Mouse (Mus musculus): ENCODE measurements around the gene Fam160b1. TPM values are rescaled to one million over a fixed set of nuclear protein-coding genes. Genes with fewer than 3 reads are reported as not detected.

Fam160b1 gene
- polyA plus RNA-seq, 1 experiment from 2014 or later = 14.1 TPM

GRCm38 (mm10) chr19:57437042-57437441 lies 76.6 kb downstream of the Fam160b1 start:
- Histone ChIP-seq H3K4me2 (no peak overlapping the region), H3K36me3 (ENCODE audit: control insufficient read depth, insufficient read depth, low read length) (no peaks in the 10 kb centered on the region), H3K4me3 (ENCODE audit: low read depth, low read length) (no peak overlapping the region), H3K9ac (ENCODE audit: low read length) (no peak overlapping the region), H3K27me3 (ENCODE audit: control insufficient read depth, insufficient read depth, low read length) (no peaks in the 10 kb centered on the region), H3K4me1 (ENCODE audit: control insufficient read depth, insufficient read depth, low read length) (no peaks in the 10 kb centered on the region), H3K27ac (ENCODE audit: low read depth, low read length) (no peak overlapping the region), H3K9me3 (ENCODE audit: control insufficient read depth, low read length) (no peaks in the 10 kb centered on the region)
- 90% methylated on average over 7 of the region's 7 CpGs for WGBS
- DNase-seq (ENCODE audit: low spot score, missing footprints) (no peak), ATAC-seq (ENCODE audit: low FRiP score) (no peak)

Other genes with a start within 250 kb of the Fam160b1 start
- 18.3 and 21.7 TPM in 2 replicates for gene Ablim1, start 45.8 kb upstream of the Fam160b1 start, polyA plus RNA-seq (2014; fragmentation: Nextera tagmentation; extraction: Ambion mirVana)
- 16.0 and 16.4 TPM in 2 replicates for gene Trub1, start 92.2 kb downstream of the Fam160b1 start, polyA plus RNA-seq (2014; fragmentation: Nextera tagmentation; extraction: Ambion mirVana)

Data from midbrain, embryonic 11.5 days (tissue).